Mouse (Mus musculus) adrenal gland, adult 2 months (tissue): ENCODE measurements at regions not wholly inside any gene's neighbourhood (a gene's known extent, or its start where the extent isn't known, plus 50 kb on each side); places are given as distances from the start of the nearest gene placed in this dataset.
A peak's percentile ranks its signal among the peaks of the same experiment; 100 is the strongest.

Experiments used
- DNase-seq: peaks from one replicate; pipeline ENCODE4 v3.0.0; 2021

- no peak for DNase-seq
Observed at GRCm38 (mm10) chr5:148741267-148742004, 187.7 kb downstream of the Katnal1 start.

GRCm38 (mm10) chr5:148740366-148741266 is 188.0 kb upstream of the Ubl3 start:
- peak; percentile 91 for DNase-seq

GRCm38 (mm10) chr5:148739672-148740071 is 187.1 kb upstream of the Ubl3 start:
- DNase-seq, result no peak

- peak; percentile 20 for DNase-seq
Observed at GRCm38 (mm10) chr5:148739141-148739540, 186.6 kb upstream of the Ubl3 start.

- no peak for DNase-seq
Observed at GRCm38 (mm10) chr5:148729541-148729940, 177.0 kb upstream of the Ubl3 start.

- DNase-seq, result no peak
Observed at GRCm38 (mm10) chr5:148728492-148728891, 175.9 kb upstream of the Ubl3 start.

- no peak for DNase-seq
Observed at GRCm38 (mm10) chr5:148726442-148726841, 173.9 kb upstream of the Ubl3 start.

- DNase-seq, result peak; percentile 86
Observed at GRCm38 (mm10) chr5:148724470-148724869, 171.9 kb upstream of the Ubl3 start.

- no peak for DNase-seq
Observed at GRCm38 (mm10) chr5:148723677-148724227, 171.2 kb upstream of the Ubl3 start.

- DNase-seq, result peak; percentile 58
Observed at GRCm38 (mm10) chr5:148720604-148721003, 168.0 kb upstream of the Ubl3 start.

- DNase-seq, result no peak
Observed at GRCm38 (mm10) chr5:148716633-148717032, 164.0 kb upstream of the Ubl3 start.

GRCm38 (mm10) chr5:148715218-148715991 is 162.8 kb upstream of the Ubl3 start:
- DNase-seq, result no peak

- no peak for DNase-seq
Observed at GRCm38 (mm10) chr5:148714807-148715206, 162.2 kb upstream of the Ubl3 start.

GRCm38 (mm10) chr5:148713796-148714195 is 161.2 kb upstream of the Ubl3 start:
- no peak for DNase-seq

- DNase-seq, result no peak
Observed at GRCm38 (mm10) chr5:148713039-148713438, 160.4 kb upstream of the Ubl3 start.

- no peak for DNase-seq
Observed at GRCm38 (mm10) chr5:148711570-148711969, 159.0 kb upstream of the Ubl3 start.

- DNase-seq, result peak; percentile 64
Observed at GRCm38 (mm10) chr5:148709111-148709771, 156.7 kb upstream of the Ubl3 start.

GRCm38 (mm10) chr5:148708014-148708741 is 155.6 kb upstream of the Ubl3 start:
- peak; percentile 79 for DNase-seq

- no peak for DNase-seq
Observed at GRCm38 (mm10) chr5:148707335-148707734, 154.7 kb upstream of the Ubl3 start.

GRCm38 (mm10) chr5:148706323-148707120 is 153.9 kb upstream of the Ubl3 start:
- no peak for DNase-seq
